Mouse (Mus musculus) liver, adult 2 months (tissue): ENCODE data around the gene Srgap1.

Experiments used
- CTCF ChIP-seq: fragments of 200-500 bp; IDR thresholded peaks from 2 replicates; pipeline ENCODE4 v1.5.1; 2011; ENCODE audit warnings: low read depth, low read length, control low read depth
- POLR2A ChIP-seq: fragments of 200-500 bp; IDR thresholded peaks from 2 replicates; pipeline ENCODE4 v1.6.1; 2011; ENCODE audit warnings: low read length, control low read depth; ENCODE audit not compliant: insufficient read depth; ENCODE audit errors: extremely low read depth

- TF ChIP-seq CTCF, result no peak
- no peak for TF ChIP-seq POLR2A
These were observed 266.0 kb downstream of the Srgap1 start for GRCm38 (mm10) chr10:121781159-121781558.
